Mouse (Mus musculus) gastrocnemius, postnatal 4 days (tissue): ENCODE results near the gene Mrpl42. TPM values are rescaled to one million over a fixed set of nuclear protein-coding genes. Genes with fewer than 3 reads are reported as not detected.

Experiments
- DNase-seq, 2 experiments: peaks; one replicate each; pipeline ENCODE4 v3.0.0; 2021 to 2022; ENCODE audit warnings: low spot score in 2 of 2, mixed read lengths in 2 of 2
- total RNA-seq, 2 experiments: library from RNA; stranded (reverse); gene quantifications; 2 replicates each; pipeline ENCODE4 v1.2.3; 2021

Gene Mrpl42
- total RNA-seq, 2 experiments from 2014 or later: 155 to 161 TPM

GRCm38 (mm10) chr10:95517656-95518055, 15.9 kb upstream of the Mrpl42 start:
- DNase-seq: no peak

GRCm38 (mm10) chr10:95515293-95515931, 13.7 kb upstream of the Mrpl42 start:
- DNase-seq: peak; percentile 28 to 63

GRCm38 (mm10) chr10:95514656-95515292, 13.0 kb upstream of the Mrpl42 start, which contains the start of gene Ube2n:
Gene Ube2n, plus strand, starts transcription at chr10:95515145.
- DNase-seq: peak; percentile 96 to 97

GRCm38 (mm10) chr10:95513768-95514556, 12.2 kb upstream of the Mrpl42 start:
- no peak for DNase-seq

- no peak for DNase-seq
Measured at GRCm38 (mm10) chr10:95512635-95513034, 10.9 kb upstream of the Mrpl42 start.

- DNase-seq: no peak
Measured at GRCm38 (mm10) chr10:95509263-95509662, 7.5 kb upstream of the Mrpl42 start.

- no peak for DNase-seq
Measured at GRCm38 (mm10) chr10:95508793-95509192, 7.1 kb upstream of the Mrpl42 start.

- no peak for DNase-seq
Measured at GRCm38 (mm10) chr10:95508126-95508525, 6.4 kb upstream of the Mrpl42 start.

GRCm38 (mm10) chr10:95504341-95504740, 2.6 kb upstream of the Mrpl42 start:
- no peak for DNase-seq

GRCm38 (mm10) chr10:95503443-95504235, 1.9 kb upstream of the Mrpl42 start:
- no peak for DNase-seq

- no peak for DNase-seq
Measured at GRCm38 (mm10) chr10:95501033-95501432, 707 bp downstream of the Mrpl42 start.

- DNase-seq: no peak
Measured at GRCm38 (mm10) chr10:95494268-95494667, 7.5 kb downstream of the Mrpl42 start.

- no peak for DNase-seq
Measured at GRCm38 (mm10) chr10:95489653-95490052, 12.1 kb downstream of the Mrpl42 start.

GRCm38 (mm10) chr10:95477516-95477915, 24.2 kb downstream of the Mrpl42 start:
- DNase-seq: no peak

- DNase-seq: peak; percentile 73 to 81
Measured at GRCm38 (mm10) chr10:95475923-95476322, 25.8 kb downstream of the Mrpl42 start.

GRCm38 (mm10) chr10:95471889-95472547, 29.7 kb downstream of the Mrpl42 start:
- no peak for DNase-seq

GRCm38 (mm10) chr10:95471186-95471585, 30.6 kb downstream of the Mrpl42 start:
- DNase-seq: no peak

- no peak for DNase-seq
Measured at GRCm38 (mm10) chr10:95468894-95469293, 32.8 kb downstream of the Mrpl42 start.

GRCm38 (mm10) chr10:95465485-95465896, 36.2 kb downstream of the Mrpl42 start:
- DNase-seq: no peak

GRCm38 (mm10) chr10:95464527-95464926, 37.2 kb downstream of the Mrpl42 start:
- no peak for DNase-seq

GRCm38 (mm10) chr10:95462231-95462630, 39.5 kb downstream of the Mrpl42 start:
- DNase-seq: no peak
